Mouse (Mus musculus) ES-E14 (cell line): ENCODE results near the gene Gng7. TPM values are rescaled to one million over a fixed set of nuclear protein-coding genes. Genes with fewer than 3 reads are reported as not detected.
A peak's percentile ranks its signal among the peaks of the same experiment; 100 is the strongest.
"Not testable (repeated sequence)": the region's sequence is repeated elsewhere in the genome, so short reads cannot be mapped to it uniquely, and the experiment has no call there.

ENCODE experiments used
- DNase-seq: peaks from one replicate; pipeline ENCODE4 v3.0.0-alpha.2; 2013; ENCODE audit warnings: low read depth, low spot score
- H3K27ac ChIP-seq: 2 replicates; pipeline ENCODE4 v1.5.1; 2012; ENCODE audit warnings: low read depth, mild to moderate bottlenecking, low read length, moderate library complexity, mixed read lengths; ENCODE audit not compliant: poor library complexity, insufficient read depth, severe bottlenecking
- H3K36me3 ChIP-seq: 2 replicates; pipeline ENCODE4 v1.6.1; 2012; ENCODE audit warnings: mild to moderate bottlenecking, low read length, moderate library complexity, mixed read lengths; ENCODE audit not compliant: control insufficient read depth, poor library complexity, insufficient read depth, severe bottlenecking
- H3K4me1 ChIP-seq, 2 experiments: fragments of 150-350 bp in 1 of 2; sonication (generic) in 1 of 2; 2 replicates each; pipeline ENCODE4 v1.6.1; 2012; ENCODE audit warnings: low read length in 2 of 2, mild to moderate bottlenecking in 1 of 2, mixed read lengths in 1 of 2; ENCODE audit not compliant: control insufficient read depth in 2 of 2, insufficient read depth in 2 of 2, poor library complexity in 1 of 2
- H3K4me3 ChIP-seq, 2 experiments: fragments of 150-350 bp in 1 of 2; sonication (generic) in 1 of 2; 2 replicates each; pipeline ENCODE4 v1.5.1; 2012; ENCODE audit warnings: low read length in 2 of 2, low read depth in 1 of 2, mild to moderate bottlenecking in 1 of 2, mixed read lengths in 1 of 2; ENCODE audit not compliant: insufficient read depth in 1 of 2, poor library complexity in 1 of 2, severe bottlenecking in 1 of 2
- H3K9ac ChIP-seq: 2 replicates; pipeline ENCODE4 v1.6.1; 2012; ENCODE audit warnings: low read depth, mild to moderate bottlenecking, low read length, mixed read lengths; ENCODE audit not compliant: poor library complexity, insufficient read depth, severe bottlenecking
- H3K9me3 ChIP-seq: fragments of 150-350 bp; sonication (generic); 2 replicates; pipeline ENCODE4 v1.6.1; 2012; ENCODE audit warnings: low read depth, mild to moderate bottlenecking, low read length; ENCODE audit not compliant: control insufficient read depth, insufficient read depth
- CHD2 ChIP-seq: IDR thresholded peaks from 2 replicates; pipeline ENCODE4 v1.6.1; 2014; ENCODE audit warnings: mild to moderate bottlenecking, low read depth, low read length, inconsistent platforms
- HCFC1 ChIP-seq: IDR thresholded peaks from 2 replicates; pipeline ENCODE4 v1.6.1; 2012; ENCODE audit warnings: low read length, inconsistent platforms, borderline replicate concordance; ENCODE audit not compliant: insufficient read depth
- MAFK ChIP-seq: IDR thresholded peaks from 2 replicates; pipeline ENCODE4 v1.6.1; 2014; ENCODE audit warnings: mild to moderate bottlenecking, low read depth, low read length, inconsistent platforms; ENCODE audit not compliant: insufficient read depth
- ZC3H11A ChIP-seq: IDR thresholded peaks from 2 replicates; pipeline ENCODE4 v1.6.1; 2012; ENCODE audit warnings: low read depth, mild to moderate bottlenecking, inconsistent platforms, low read length, borderline replicate concordance
- ZNF384 ChIP-seq: IDR thresholded peaks from 2 replicates; pipeline ENCODE4 v1.6.1; 2012; ENCODE audit warnings: low read depth, low read length, inconsistent platforms
- in situ Hi-C, 2 experiments: fragments of 600-800 bp; cut with MboI; formaldehyde crosslinking; loops; one replicate each; pipeline ENCODE4 v1.15.1; 2025; ENCODE audit warnings: low sequenced_read_pairs in 2 of 2, inconsistent platforms in 1 of 2; ENCODE audit not compliant: unreplicated experiment in 2 of 2
- total RNA-seq: library from RNA; depleted of rRNA; stranded (reverse); fragments of 300-350 nt; gene quantifications from 2 replicates; pipeline ENCODE4 v1.2.3, GENCODE M21; 2012

Gng7 gene
- total RNA-seq, 1 experiment, result 0.94 TPM

- no peak for TF ChIP-seq HCFC1
- no peak for TF ChIP-seq CHD2
- in situ Hi-C loops, result no loop called here
- no peak for DNase-seq
- Histone ChIP-seq H3K4me3 (no peak overlapping the region; a peak in 1 of 4 replicates), H3K4me1 (peaks cover 0 to 10% of the 10 kb centered on the region in 2 experiments; a peak in 1 of 4 replicates), H3K9me3 (no peaks in the 10 kb centered on the region), H3K27ac (no peak overlapping the region), H3K36me3 (no peaks in the 10 kb centered on the region; the same call in 1 of the 2 replicates), H3K9ac (peak overlapping the region; percentile 89)
Observed at GRCm38 (mm10) chr10:81058896-81059295, 44.2 kb upstream of the Gng7 start.

GRCm38 (mm10) chr10:81057406-81058130 lies 42.8 kb upstream of the Gng7 start:
- Histone ChIP-seq H3K4me3 (no peak overlapping the region), H3K27ac (no peak overlapping the region), H3K4me1 (peaks cover 0 to 8% of the 10 kb centered on the region in 2 experiments; a peak in 1 of 4 replicates), H3K9ac (0 out of 2 replicates have a peak overlapping the region, but pooled peaks have one; percentile 17), H3K9me3 (no peaks in the 10 kb centered on the region), H3K36me3 (peaks cover 5% of the 10 kb centered on the region; the same call in 1 of the 2 replicates)
- in situ Hi-C loops, result no loop called here
- DNase-seq, result no peak
- TF ChIP-seq CHD2, result no peak
- no peak for TF ChIP-seq ZC3H11A
- no peak for TF ChIP-seq MAFK

- H3K4me1 ChIP-seq, H3K4me3 ChIP-seq, H3K9me3 ChIP-seq, H3K9ac ChIP-seq, in situ Hi-C loops, DNase-seq, H3K27ac ChIP-seq: not testable (repeated sequence)
- peaks cover 20% of the 10 kb centered on the region for H3K36me3 ChIP-seq
Observed at GRCm38 (mm10) chr10:81055802-81056340, 41.1 kb upstream of the Gng7 start.

GRCm38 (mm10) chr10:81055169-81055568 lies 40.4 kb upstream of the Gng7 start:
- Histone ChIP-seq H3K9ac (no peak overlapping the region), H3K9me3 (no peaks in the 10 kb centered on the region), H3K36me3 (peaks cover 23% of the 10 kb centered on the region), H3K4me1 (peaks cover 0 to 8% of the 10 kb centered on the region in 2 experiments; a peak in 1 of 4 replicates), H3K4me3 (no peak overlapping the region), H3K27ac (no peak overlapping the region)
- in situ Hi-C loops, result no loop called here
- TF ChIP-seq ZC3H11A, result no peak
- no peak for TF ChIP-seq ZNF384
- no peak for TF ChIP-seq CHD2
- TF ChIP-seq MAFK, result no peak
- TF ChIP-seq HCFC1, result no peak
- DNase-seq, result no peak

GRCm38 (mm10) chr10:81052577-81052976 lies 37.8 kb upstream of the Gng7 start:
- H3K9ac ChIP-seq, result no peak overlapping the region
- H3K4me3 ChIP-seq, result no peak overlapping the region
- peaks cover 49% of the 10 kb centered on the region for H3K36me3 ChIP-seq
- H3K27ac ChIP-seq, result no peak overlapping the region
- no peaks in the 10 kb centered on the region for H3K4me1 ChIP-seq
- TF ChIP-seq CHD2 (no peak), ZC3H11A (no peak), MAFK (no peak), ZNF384 (no peak), HCFC1 (no peak)
- no peaks in the 10 kb centered on the region for H3K9me3 ChIP-seq
- DNase-seq, result no peak
- in situ Hi-C loops, result no loop called here
